Mouse (Mus musculus) right cerebral cortex, postnatal 10 days (tissue): ENCODE results near the gene Btaf1.

Experiments used
- DNase-seq, 2 experiments: peaks; one replicate each; pipeline ENCODE4 v3.0.0; 2021; ENCODE audit warnings: low spot score in 2 of 2

Btaf1 gene

GRCm38 (mm10) chr19:37020951-37021350, 95.1 kb downstream of the Btaf1 start:
- no peak for DNase-seq

- no peak for DNase-seq
Measured at GRCm38 (mm10) chr19:37022146-37022545, 96.3 kb downstream of the Btaf1 start.

GRCm38 (mm10) chr19:37025839-37026319, 100.0 kb downstream of the Btaf1 start:
- DNase-seq, result no peak

- DNase-seq, result no peak
Measured at GRCm38 (mm10) chr19:37026408-37026807, 100.5 kb downstream of the Btaf1 start.

DNA sequence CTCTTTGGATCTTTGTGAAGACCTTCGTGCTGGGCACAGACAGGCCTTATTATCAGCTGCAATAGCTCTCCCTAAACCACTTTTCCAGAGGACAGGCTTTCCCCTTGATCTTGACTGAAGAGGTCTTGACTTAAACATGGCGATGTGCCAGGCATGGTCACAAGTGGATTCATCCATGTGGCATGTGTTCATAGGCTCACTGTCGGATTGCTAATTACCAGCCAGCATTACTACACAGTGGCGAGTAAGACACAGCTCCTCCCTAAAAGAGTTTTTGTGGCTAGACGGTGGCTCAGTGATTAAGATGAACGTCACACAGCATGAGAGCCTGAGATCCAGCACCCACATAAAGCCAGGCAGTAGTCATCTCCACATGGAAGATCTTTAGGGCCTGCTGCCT, 103.9 kb downstream of the Btaf1 start:
- no peak for DNase-seq

DNA sequence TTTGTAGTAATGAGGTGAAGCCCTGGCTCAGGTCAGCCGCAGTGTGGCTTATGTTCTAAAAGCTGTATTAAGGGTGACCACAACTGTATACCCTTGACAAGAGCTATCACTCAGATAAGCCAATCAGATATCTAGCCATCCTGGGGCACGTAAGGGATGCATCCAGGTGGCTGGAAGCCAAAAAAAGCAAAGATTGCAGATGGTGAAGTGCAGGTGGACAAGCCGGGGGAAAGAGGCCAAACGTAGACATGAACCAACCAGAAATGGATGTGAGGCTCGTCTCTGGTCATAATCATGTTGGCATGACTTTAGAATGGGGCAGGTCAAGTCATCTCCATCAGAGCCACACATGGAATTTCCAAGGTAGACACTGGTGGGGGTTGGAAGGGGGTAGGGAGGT, 105.6 kb downstream of the Btaf1 start:
- no peak for DNase-seq

DNA sequence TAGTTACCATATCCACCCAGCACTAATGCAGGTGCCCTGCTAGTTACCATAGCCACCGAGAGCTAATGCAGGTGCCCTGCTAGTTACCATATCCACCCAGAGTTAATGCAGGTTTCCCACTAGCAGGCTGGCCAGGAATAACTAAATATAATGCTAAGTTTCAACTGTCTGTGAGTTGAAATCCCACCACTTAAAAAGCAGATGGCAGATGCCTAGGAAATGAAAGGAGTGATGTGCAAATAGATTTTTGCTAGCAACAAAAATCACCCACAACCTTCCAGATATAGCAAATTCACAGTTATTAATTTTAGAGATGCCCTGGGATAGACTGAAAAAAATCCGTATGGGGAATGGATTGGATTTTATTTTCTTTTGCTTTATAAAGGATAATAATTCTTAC, 106.5 kb downstream of the Btaf1 start:
- no peak for DNase-seq

DNA sequence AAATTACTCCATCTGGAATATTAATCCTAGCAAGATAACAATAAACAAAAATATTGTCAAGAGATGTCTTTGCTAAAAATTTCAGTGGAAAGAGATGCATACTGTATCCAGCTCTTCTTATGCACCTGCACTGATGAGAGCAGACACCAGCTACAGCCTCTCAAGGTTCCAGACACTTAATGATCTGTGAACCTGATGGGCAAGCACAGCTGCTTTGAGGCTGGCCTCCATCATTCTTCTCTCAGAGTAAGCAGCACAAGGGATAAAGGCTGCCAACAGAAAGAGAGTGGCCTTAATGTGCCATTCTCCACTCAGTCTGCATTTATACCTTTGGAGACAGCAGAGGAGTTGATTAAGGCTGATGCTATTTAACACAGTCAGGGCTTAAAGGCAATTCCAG, 115.0 kb downstream of the Btaf1 start:
- DNase-seq, result no peak

GRCm38 (mm10) chr19:37044431-37044830, 118.6 kb downstream of the Btaf1 start:
- DNase-seq, result no peak

- DNase-seq, result no peak
Measured at GRCm38 (mm10) chr19:37048507-37048906, 122.6 kb downstream of the Btaf1 start.

- peak in 1 of 2 experiments; percentile 55 for DNase-seq
Measured at GRCm38 (mm10) chr19:37050643-37051345, 124.9 kb downstream of the Btaf1 start.

DNA sequence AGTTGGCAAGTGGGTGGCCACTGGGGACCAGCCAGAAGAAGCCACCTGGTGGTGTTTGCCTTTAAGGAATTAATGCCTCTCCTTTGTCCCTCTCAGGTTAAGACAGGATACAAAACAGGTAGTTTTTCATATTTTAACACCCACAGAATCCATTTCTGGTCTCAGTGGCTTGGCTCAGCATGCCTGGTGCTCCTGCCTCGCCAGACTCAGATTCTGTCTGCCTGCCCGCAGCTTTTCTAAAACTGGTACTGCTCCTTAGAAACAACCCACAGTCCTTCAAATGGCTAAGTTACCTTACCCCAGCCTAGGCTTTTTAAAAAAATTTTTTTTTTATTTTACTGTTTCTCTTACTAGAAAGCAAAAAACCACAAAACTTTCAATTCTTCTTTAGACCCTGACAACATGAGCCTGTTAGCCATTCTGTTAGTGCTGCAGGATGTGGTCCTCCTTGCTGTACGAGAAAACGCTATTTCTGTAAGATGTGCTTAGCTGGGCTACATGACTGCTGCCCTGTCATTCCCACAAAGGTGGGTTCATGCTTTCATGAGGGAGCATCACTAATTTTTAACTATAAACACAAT, 130.2 kb downstream of the Btaf1 start:
- DNase-seq, result peak in 1 of 2 experiments; percentile 43

DNA sequence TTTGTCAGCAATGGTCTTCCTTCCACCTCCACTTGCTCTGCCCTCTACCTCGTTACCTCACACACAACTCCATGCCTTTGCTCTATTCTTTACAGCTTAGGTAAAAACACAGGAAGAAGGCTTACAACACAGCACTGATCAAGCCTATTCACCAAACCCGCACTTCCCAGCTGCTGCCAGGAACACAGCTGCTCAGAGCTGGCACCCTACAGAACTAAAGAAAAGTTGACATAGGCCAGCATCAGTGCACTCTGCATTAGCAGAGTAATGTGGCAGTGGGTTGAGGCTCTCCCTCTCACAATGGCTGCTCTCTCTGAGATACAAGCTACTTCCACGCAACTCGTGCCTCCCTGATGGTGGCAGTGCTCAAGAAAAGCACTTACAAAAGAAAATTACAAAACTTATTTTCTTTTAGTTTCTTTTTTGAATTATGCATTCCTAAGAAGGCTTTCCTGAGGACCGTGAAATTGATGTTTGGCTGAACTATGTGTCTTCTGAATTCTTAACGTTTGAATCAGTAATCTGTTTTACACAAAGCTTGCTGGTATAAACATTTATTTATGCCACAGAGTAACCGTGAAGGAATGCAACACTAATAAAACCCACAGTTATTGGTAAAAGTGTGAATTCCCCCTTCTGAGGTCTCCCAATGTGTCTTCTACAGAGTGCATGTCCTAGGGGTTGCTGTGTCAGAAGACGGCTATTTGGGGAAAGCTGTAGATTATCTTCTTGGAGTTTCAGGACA, 131.5 kb downstream of the Btaf1 start:
- no peak for DNase-seq

DNA sequence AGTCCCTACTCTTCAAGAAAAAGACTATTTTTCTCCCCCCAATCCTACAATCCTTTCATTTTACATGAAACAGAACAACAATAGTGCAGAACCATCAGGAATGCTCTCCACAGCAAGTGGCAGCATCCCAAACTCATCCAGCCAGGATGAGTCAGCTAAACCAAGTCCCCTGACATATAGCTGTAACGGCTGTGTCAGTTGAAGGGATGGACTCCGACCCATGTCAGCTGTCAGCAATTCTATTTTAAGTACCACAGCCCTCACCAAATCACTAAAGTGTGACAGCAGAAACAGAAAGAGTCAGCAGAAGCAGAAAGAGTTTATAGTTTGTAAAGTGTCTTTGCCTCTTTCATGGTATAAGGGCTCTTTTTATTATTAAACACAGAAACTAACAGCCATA, 133.7 kb downstream of the Btaf1 start:
- DNase-seq, result peak in 1 of 2 experiments; percentile 32

- DNase-seq, result no peak
Measured at GRCm38 (mm10) chr19:37060078-37060477, 134.2 kb downstream of the Btaf1 start.
